Mouse (Mus musculus) midbrain, embryonic 11.5 days (tissue): ENCODE data around the gene Bub3. TPM values are rescaled to one million over a fixed set of nuclear protein-coding genes. Genes with fewer than 3 reads are reported as not detected.

Experiments used
- ATAC-seq: fragments of 200-750 bp; cut with Nextera tagmentation; 2 replicates; pipeline ENCODE4 v1.8.0; 2017; ENCODE audit warnings: moderate TSS enrichment, moderate library complexity; ENCODE audit not compliant: low FRiP score
- DNase-seq: peaks from one replicate; pipeline ENCODE4 v3.0.0; 2015; ENCODE audit warnings: low spot score; ENCODE audit errors: missing footprints
- H3K27ac ChIP-seq: fragments of 300-500 bp; sonication (generic); 2 replicates; pipeline ENCODE4 v1.5.1; 2014; ENCODE audit warnings: low read depth, low read length
- H3K27me3 ChIP-seq: fragments of 300-500 bp; sonication (generic); 2 replicates; pipeline ENCODE4 v1.6.1; 2014; ENCODE audit warnings: mild to moderate bottlenecking, low read length, moderate library complexity, mixed read lengths; ENCODE audit not compliant: control insufficient read depth, insufficient read depth
- H3K36me3 ChIP-seq: fragments of 300-500 bp; sonication (generic); 2 replicates; pipeline ENCODE4 v1.6.1; 2014; ENCODE audit warnings: mild to moderate bottlenecking, low read length, moderate library complexity, mixed read lengths; ENCODE audit not compliant: control insufficient read depth, insufficient read depth
- H3K4me1 ChIP-seq: fragments of 300-500 bp; sonication (generic); 2 replicates; pipeline ENCODE4 v1.6.1; 2014; ENCODE audit warnings: low read length; ENCODE audit not compliant: control insufficient read depth, insufficient read depth
- H3K4me2 ChIP-seq: fragments of 300-500 bp; sonication (generic); 2 replicates; pipeline ENCODE4 v1.6.1; 2014; ENCODE audit warnings: mild to moderate bottlenecking, moderate library complexity
- H3K4me3 ChIP-seq: fragments of 300-500 bp; sonication (generic); 2 replicates; pipeline ENCODE4 v1.5.1; 2014; ENCODE audit warnings: low read depth, low read length
- H3K9ac ChIP-seq: fragments of 300-500 bp; sonication (generic); 2 replicates; pipeline ENCODE4 v1.6.1; 2014; ENCODE audit warnings: low read length
- H3K9me3 ChIP-seq: fragments of 300-500 bp; sonication (generic); 2 replicates; pipeline ENCODE4 v1.6.1; 2016; ENCODE audit warnings: low read length; ENCODE audit not compliant: control insufficient read depth
- WGBS: fragments of 180-500 bp; shearing (Covaris S2); extraction: QIAGEN DNeasy Blood & Tissue Kit; methylation state at CpG from one replicate; pipeline ENCODE4 v1.1.7; 2014; 5-methylcytosine and 5-hydroxymethylcytosine counted together
- polyA plus RNA-seq: library from polyadenylated mRNA; unstranded; fragments of >200 nt; fragmentation: Nextera tagmentation; extraction: Ambion mirVana; gene quantifications from 2 replicates; pipeline ENCODE4 v1.2.1, GENCODE M21; 2014

Gene Bub3
- polyA plus RNA-seq, 1 experiment from 2014 or later: 275 TPM

GRCm38 (mm10) chr7:131554341-131555180 is 5.5 kb upstream of the Bub3 start:
- Histone ChIP-seq H3K27me3 (peaks cover 96% of the 10 kb centered on the region), H3K27ac (no peak overlapping the region), H3K9me3 (no peaks in the 10 kb centered on the region), H3K9ac (peak overlapping the region; percentile 36; the same call in 1 of the 2 replicates), H3K36me3 (no peaks in the 10 kb centered on the region), H3K4me3 (peak overlapping the region; percentile 37), H3K4me2 (peak overlapping the region; percentile 63), H3K4me1 (peaks cover 28% of the 10 kb centered on the region)
- ATAC-seq (peak; percentile 56), DNase-seq (peak; percentile 96)
- under 1% methylated on average over 45 of the region's 45 CpGs for WGBS

- peak overlapping the region; percentile 27; the same call in 1 of the 2 replicates for H3K4me2 ChIP-seq
Observed at GRCm38 (mm10) chr7:131555301-131556081, 4.5 kb upstream of the Bub3 start.

GRCm38 (mm10) chr7:131556116-131556515 is 3.9 kb upstream of the Bub3 start:
- H3K36me3 ChIP-seq: no peaks in the 10 kb centered on the region
- DNase-seq (no peak), ATAC-seq (no peak)
- WGBS: 1% methylated on average over 9 of the region's 9 CpGs
- peaks cover 29% of the 10 kb centered on the region for H3K4me1 ChIP-seq
- no peak overlapping the region for H3K4me3 ChIP-seq
- no peak overlapping the region for H3K4me2 ChIP-seq
- H3K9me3 ChIP-seq: no peaks in the 10 kb centered on the region
- no peak overlapping the region for H3K27ac ChIP-seq
- no peak overlapping the region for H3K9ac ChIP-seq
- peaks cover 81% of the 10 kb centered on the region for H3K27me3 ChIP-seq

More at GRCm38 (mm10) chr7:131555301-131556081, 4.5 kb upstream of the Bub3 start:
- H3K9me3 ChIP-seq: no peaks in the 10 kb centered on the region
- 0 out of 2 replicates have a peak overlapping the region, but pooled peaks have one; percentile 6 for H3K4me3 ChIP-seq
- whole genome bisulfite sequencing: under 1% methylated on average over 68 of the region's 68 CpGs
- H3K4me1 ChIP-seq: peaks cover 28% of the 10 kb centered on the region
- DNase-seq: peak; percentile 96
- no peak overlapping the region for H3K27ac ChIP-seq
- no peak overlapping the region for H3K9ac ChIP-seq
- ATAC-seq: no peak
- no peaks in the 10 kb centered on the region for H3K36me3 ChIP-seq
- peaks cover 87% of the 10 kb centered on the region for H3K27me3 ChIP-seq

GRCm38 (mm10) chr7:131556541-131557271 is 3.3 kb upstream of the Bub3 start:
- Histone ChIP-seq H3K36me3 (no peaks in the 10 kb centered on the region), H3K9me3 (no peaks in the 10 kb centered on the region), H3K4me1 (peaks cover 34% of the 10 kb centered on the region), H3K27ac (no peak overlapping the region), H3K9ac (no peak overlapping the region), H3K4me2 (0 out of 2 replicates have a peak overlapping the region, but pooled peaks have one; percentile 12), H3K27me3 (peaks cover 75% of the 10 kb centered on the region), H3K4me3 (0 out of 2 replicates have a peak overlapping the region, but pooled peaks have one; percentile 3)
- DNase-seq (peak; percentile 97), ATAC-seq (no peak)
- WGBS: under 1% methylated on average over 37 of the region's 37 CpGs

- WGBS: 37% methylated on average over 2 of the region's 2 CpGs
- Histone ChIP-seq H3K27me3 (peaks cover 64% of the 10 kb centered on the region), H3K27ac (no peak overlapping the region), H3K4me3 (no peak overlapping the region), H3K9me3 (no peaks in the 10 kb centered on the region), H3K9ac (no peak overlapping the region), H3K4me2 (no peak overlapping the region), H3K36me3 (peaks cover 3% of the 10 kb centered on the region; the same call in 1 of the 2 replicates), H3K4me1 (peaks cover 33% of the 10 kb centered on the region)
- ATAC-seq: no peak
- DNase-seq: peak; percentile 93
Observed at GRCm38 (mm10) chr7:131557751-131558150, 2.3 kb upstream of the Bub3 start.

- peaks cover 16% of the 10 kb centered on the region for H3K4me1 ChIP-seq
- ATAC-seq (peak; percentile 66), DNase-seq (no peak)
- under 1% methylated on average over 14 of the region's 14 CpGs for WGBS
- peak overlapping the region; percentile 80; the same call in 1 of the 2 replicates for H3K27ac ChIP-seq
- peaks cover 9% of the 10 kb centered on the region; the same call in 1 of the 2 replicates for H3K36me3 ChIP-seq
- H3K4me2 ChIP-seq: peak overlapping the region; percentile 77
- H3K9ac ChIP-seq: peak overlapping the region; percentile 96
- no peaks in the 10 kb centered on the region for H3K9me3 ChIP-seq
- H3K4me3 ChIP-seq: peak overlapping the region; percentile 88
- H3K27me3 ChIP-seq: peaks cover 35% of the 10 kb centered on the region
Observed at GRCm38 (mm10) chr7:131560697-131561042, 648 bp downstream of the Bub3 start.

- Histone ChIP-seq H3K9ac (no peak overlapping the region), H3K4me2 (no peak overlapping the region), H3K4me1 (no peaks in the 10 kb centered on the region), H3K9me3 (no peaks in the 10 kb centered on the region), H3K4me3 (no peak overlapping the region), H3K36me3 (peaks cover 15% of the 10 kb centered on the region), H3K27ac (no peak overlapping the region), H3K27me3 (no peaks in the 10 kb centered on the region)
- DNase-seq (no peak), ATAC-seq (no peak)
- WGBS: 79% methylated on average over 6 of the region's 6 CpGs
Observed at GRCm38 (mm10) chr7:131575246-131575645, 15.2 kb downstream of the Bub3 start.

GRCm38 (mm10) chr7:131582178-131582577 is 22.2 kb downstream of the Bub3 start:
- DNase-seq: no peak
- H3K9ac ChIP-seq: no peak overlapping the region
- H3K27ac ChIP-seq: no peak overlapping the region
- H3K9me3 ChIP-seq: no peaks in the 10 kb centered on the region
- no peaks in the 10 kb centered on the region for H3K4me1 ChIP-seq
- WGBS: 60% methylated on average over 9 of the region's 9 CpGs
- no peak overlapping the region for H3K4me3 ChIP-seq
- H3K36me3 ChIP-seq: no peaks in the 10 kb centered on the region
- ATAC-seq: no peak
- H3K27me3 ChIP-seq: no peaks in the 10 kb centered on the region
- H3K4me2 ChIP-seq: no peak overlapping the region
